Comparison of ENCODE assay signal across 11 mouse cellular contexts in the genomic region with DNA sequence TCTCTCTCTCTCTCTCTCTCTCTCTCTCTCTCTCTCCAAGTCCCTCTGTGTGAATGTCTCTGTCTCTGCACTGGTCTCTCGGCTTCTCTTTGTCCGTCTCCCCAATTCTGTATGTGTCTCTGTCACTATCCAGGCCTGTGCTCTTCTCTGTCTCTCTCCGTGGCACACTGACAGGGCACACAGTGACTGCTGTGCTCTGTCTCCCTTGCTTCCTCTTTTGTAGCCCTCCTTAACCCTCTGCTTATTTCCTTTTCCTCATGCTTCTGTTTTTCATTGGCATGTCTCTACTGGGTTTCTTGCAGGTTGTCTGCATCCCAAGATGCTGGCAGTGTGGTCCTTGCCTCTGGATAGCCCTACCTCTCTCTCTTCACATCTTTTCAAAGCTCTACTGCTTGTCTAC.
"Had no signal": no experiment of that assay in that cellular context is flagged by ENCODE, and none has a peak within 500 bp of the region (broad histone marks: within the 10 kb centered on the region; RNA-seq: fewer than 3 reads in every experiment).

No protein-coding gene starts in this region.

- H3K27me3 ChIP-seq: limb, embryonic 13.5 days; midbrain, embryonic 15.5 days; neural tube, embryonic 13.5 days had no signal

- DNase-seq: kidney, adult 8-10 months; kidney, postnatal 36 days; left cerebral cortex, postnatal 4 days; lung, adult 18-20 months; right cerebral cortex, postnatal 14 days; thymus, postnatal 36 days had no signal

- H3K4me3 ChIP-seq: limb, embryonic 13.5 days; midbrain, embryonic 10.5 days; midbrain, embryonic 15.5 days; neural tube, embryonic 13.5 days had no signal

- H3K4me1 ChIP-seq: limb, embryonic 13.5 days had no signal

- H3K4me2 ChIP-seq: limb, embryonic 13.5 days; midbrain, embryonic 15.5 days; neural tube, embryonic 13.5 days had no signal

- ATAC-seq: midbrain, embryonic 15.5 days had no signal

- H3K9me3 ChIP-seq: limb, embryonic 13.5 days; midbrain, embryonic 10.5 days; midbrain, embryonic 15.5 days; neural tube, embryonic 13.5 days had no signal

- H3K9ac ChIP-seq: limb, embryonic 13.5 days; liver, embryonic 14.5 days; midbrain, embryonic 15.5 days; neural tube, embryonic 13.5 days had no signal

- H3K36me3 ChIP-seq: limb, embryonic 13.5 days; midbrain, embryonic 10.5 days; midbrain, embryonic 15.5 days; neural tube, embryonic 13.5 days had no signal

- H3K27ac ChIP-seq: limb, embryonic 13.5 days; liver, embryonic 14.5 days; midbrain, embryonic 10.5 days; midbrain, embryonic 15.5 days; neural tube, embryonic 13.5 days had no signal
